Mouse (Mus musculus): ENCODE measurements around the gene Gm9745. TPM values are rescaled to one million over a fixed set of nuclear protein-coding genes. Genes with fewer than 3 reads are reported as not detected.
"Not testable (repeated sequence)": the region's sequence is repeated elsewhere in the genome, so short reads cannot be mapped to it uniquely, and the experiment has no call there.

Gene Gm9745
- polyA plus RNA-seq (2012; rRNA removed) = 0.20 TPM in 1 of 2 replicates, not detected in the other

DNA sequence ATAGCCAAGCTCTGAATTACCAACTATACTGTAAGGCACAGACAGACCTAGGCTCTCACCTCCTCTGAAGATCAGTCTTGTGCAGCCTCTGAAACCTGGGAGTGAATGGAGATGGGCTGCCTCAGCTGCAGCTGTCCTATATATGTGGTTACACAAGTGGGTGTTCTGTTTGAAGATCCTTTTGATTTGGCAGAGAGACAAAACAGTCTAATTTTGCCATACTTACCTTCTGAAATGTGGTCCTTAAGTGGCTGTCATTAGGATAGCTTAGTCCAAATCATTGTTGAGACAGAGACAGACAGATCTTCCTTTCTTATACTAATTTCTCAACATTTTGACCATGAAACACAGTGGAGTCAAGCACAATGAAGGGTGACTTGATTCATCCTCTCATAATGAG, at the start of gene Gm9745:
Gene Gm9745, minus strand, starts transcription at position 101 of the 400 bp plus-strand sequence.
- DNase-seq (ENCODE audit: low read depth) = not testable (repeated sequence)

DNA sequence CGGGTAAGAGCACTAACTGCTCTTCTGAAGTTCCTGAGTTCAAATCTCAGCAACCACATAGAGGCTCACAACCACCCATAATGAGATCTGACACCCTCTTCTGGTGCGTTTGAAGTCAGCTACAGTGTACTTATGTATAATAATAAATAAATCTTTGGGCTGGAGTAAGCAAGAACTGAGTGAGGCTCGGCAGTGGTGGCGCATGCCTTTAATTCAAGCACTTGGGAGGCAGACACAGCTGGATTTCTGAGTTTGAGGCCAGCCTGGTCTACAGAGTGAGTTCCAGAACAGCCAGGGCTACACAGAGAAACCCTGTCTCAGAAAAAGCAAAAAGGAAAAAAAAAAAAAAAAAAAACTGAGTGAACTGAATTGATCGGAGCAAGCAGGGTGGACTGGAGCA, 49.2 kb upstream of the Gm9745 start:
- DNase-seq (ENCODE audit: low read depth) = not testable (repeated sequence)

DNA sequence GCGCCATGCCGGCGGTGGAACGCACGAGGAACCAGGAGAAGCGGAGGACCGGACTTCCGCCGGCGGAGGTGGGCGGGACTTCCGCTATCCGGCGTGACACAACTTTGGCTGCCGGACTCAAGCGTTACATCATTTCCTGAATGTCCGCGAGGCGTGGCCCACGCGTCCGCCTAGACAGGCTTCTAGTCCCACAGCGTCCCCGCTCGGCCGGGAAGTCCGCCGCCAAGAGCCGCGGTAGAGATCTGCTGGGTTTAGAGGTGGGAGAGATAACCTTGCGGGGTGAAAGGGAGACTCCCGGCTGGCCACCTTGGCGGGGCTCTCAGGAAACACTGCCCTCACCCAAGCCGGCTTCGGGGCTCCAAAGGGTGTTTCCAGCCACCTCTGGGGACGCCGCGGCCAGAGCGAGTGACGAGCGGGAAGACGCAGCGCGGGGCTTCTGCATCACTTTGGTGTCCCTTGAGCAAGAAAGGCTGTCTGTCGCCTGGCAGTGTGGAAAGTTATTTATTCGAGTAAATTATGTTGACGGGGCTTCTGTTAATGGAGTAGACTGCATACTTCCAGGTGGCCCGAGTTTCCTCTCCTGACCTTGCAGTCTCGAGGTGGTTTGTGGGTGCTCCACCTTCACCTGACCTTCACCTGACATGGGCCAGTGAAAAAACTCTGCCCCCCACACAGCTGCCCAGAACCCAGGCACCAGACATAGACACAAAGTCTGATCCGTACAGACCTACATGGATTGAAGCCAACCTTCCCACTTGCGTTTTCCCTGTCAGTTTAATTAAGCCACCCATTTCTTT, 48.2 kb upstream of the Gm9745 start, which contains the start of gene Gtpbp4:
Gene Gtpbp4, minus strand, starts transcription at position 94 of the 797 bp plus-strand sequence.
- peak; percentile 62 for DNase-seq (ENCODE audit: low read depth)

DNA sequence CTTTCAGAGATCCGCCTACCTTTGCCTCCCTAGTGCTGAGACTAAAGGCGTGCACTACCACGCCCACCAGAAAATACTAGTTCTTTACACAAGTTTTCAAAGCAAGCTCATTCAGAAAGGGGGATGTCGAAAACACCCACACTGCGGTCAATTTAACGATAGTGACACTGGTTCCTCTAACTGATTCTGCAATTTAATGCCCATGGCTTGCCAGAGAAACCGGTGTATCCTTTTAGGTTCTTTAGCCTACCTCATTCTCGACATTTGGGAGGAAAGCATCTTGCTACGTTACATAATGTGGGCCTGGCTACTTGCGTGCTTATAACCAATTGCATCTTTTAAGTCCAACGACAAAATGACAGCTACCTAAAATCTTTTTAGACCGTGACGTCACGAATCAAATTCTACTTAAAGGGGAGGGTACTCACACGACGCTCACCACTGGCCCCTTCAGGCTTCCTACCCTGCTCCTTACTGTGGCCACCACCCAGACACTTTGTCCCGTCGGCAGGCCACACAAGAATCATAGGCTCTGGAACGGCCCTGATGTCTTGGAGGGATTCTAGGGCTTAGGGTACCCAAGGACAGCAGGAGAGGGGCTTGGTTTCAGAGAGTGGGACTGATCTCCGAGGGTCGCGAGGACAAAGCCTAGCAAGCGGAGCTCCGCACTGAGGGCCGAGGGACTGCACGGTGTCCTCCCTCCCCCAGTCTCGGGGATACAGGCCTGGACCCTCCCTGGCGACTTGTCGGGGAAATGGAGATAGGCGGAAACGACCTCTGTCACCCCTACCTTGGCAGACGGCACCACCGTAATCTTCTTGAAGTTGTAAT, 47.3 kb upstream of the Gm9745 start:
- no peak for DNase-seq (ENCODE audit: low read depth)

GRCm38 (mm10) chr13:8992231-8992630, 44.2 kb upstream of the Gm9745 start:
- no peak for DNase-seq (ENCODE audit: low read depth)

DNA sequence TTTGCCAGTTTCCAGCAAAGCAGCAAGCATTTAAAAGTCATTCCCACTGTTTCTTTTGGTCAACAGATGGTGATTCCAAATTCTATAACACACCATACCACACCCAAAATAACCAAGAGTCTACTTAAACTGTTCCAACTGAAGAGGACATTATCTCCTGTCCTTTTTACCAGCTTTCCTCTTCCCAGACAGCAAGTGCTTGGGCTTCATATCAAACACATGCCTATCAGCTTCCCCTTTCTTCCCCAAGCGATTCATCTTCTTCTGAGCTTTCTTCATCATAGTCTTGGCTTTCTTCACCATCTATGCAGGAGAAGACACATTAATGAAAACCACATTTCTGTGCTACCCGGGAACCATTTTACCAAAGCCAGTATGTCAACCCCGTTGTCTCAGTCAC, 24.9 kb upstream of the Gm9745 start:
- DNase-seq (ENCODE audit: low read depth) = no peak

DNA sequence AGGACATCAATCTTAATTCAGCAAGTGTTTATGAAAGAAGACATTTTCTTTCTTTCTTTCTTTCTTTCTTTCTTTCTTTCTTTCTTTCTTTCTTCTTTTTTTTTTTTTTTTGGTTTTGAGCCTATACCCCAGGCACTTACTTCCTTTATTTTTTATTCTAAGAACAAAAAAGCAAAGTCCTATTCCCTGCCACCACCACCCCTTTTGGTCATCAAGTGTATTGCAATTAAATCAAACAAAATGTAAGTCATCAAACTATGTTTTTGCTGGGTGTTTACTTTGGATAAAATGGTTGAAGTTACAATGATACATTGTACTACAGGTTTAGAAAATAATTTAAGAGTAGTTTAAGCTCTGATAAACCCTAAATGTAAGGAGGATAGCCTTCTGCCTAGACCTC, 24.3 kb upstream of the Gm9745 start:
- no peak for DNase-seq (ENCODE audit: low read depth)

DNA sequence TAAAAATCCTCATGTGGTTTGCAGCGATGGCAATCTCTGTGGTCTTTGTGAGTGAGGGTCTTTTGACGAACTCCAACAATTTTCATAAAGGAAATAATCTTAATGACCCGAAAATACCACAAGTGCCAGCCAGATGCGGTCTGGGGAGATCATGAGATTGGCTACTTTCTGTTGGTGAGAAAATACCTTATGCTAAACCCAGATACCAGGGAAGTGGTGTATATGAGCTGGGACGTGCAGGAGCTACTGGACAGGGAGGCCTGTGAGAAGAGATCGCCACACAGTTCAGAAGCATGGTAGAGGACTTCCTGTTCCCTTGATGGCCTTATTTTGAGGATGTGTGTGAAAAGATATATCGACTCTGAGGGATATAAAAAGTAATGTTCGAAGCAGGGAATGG, 19.7 kb upstream of the Gm9745 start:
- DNase-seq (ENCODE audit: low read depth) = no peak

DNA sequence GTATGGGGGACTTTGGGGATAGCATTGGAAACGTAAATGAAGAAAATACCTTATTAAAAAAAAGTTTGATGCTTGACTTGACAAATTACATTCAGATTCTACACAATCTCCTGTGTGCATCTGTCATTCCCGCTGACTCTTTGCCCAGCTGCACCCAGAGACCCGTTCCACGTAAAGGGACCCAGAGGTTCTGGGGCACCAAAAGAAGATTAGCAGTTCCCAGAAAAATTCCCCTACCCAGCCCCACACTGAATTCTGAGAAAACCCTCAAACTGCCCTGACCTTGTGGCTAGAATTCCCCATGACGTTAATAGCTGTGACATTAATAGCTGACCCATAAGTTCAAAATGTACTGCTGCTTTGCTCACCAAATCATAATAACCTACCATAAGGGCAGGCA, 17.2 kb upstream of the Gm9745 start:
- DNase-seq (ENCODE audit: low read depth) = no peak

DNA sequence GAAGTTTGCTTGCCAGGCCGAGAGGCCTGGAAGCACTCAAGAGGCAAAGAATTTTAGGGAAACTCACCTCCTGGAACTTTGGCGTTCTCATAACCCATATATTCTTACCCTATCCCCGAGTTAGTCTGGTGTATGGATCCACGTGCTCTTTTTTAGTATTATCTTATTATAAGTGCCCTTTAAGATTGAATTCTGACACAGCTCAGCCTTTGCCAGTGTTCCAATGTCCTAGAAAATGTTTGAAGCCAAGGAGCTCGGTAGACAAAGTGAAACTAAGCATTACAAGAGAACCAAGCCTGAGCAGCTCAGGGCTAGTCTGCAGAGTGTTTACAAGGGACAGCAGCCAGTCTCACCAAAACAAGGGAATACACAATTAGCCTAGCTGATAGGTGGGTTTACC, 14.2 kb upstream of the Gm9745 start:
- not testable (repeated sequence) for DNase-seq (ENCODE audit: low read depth)

DNA sequence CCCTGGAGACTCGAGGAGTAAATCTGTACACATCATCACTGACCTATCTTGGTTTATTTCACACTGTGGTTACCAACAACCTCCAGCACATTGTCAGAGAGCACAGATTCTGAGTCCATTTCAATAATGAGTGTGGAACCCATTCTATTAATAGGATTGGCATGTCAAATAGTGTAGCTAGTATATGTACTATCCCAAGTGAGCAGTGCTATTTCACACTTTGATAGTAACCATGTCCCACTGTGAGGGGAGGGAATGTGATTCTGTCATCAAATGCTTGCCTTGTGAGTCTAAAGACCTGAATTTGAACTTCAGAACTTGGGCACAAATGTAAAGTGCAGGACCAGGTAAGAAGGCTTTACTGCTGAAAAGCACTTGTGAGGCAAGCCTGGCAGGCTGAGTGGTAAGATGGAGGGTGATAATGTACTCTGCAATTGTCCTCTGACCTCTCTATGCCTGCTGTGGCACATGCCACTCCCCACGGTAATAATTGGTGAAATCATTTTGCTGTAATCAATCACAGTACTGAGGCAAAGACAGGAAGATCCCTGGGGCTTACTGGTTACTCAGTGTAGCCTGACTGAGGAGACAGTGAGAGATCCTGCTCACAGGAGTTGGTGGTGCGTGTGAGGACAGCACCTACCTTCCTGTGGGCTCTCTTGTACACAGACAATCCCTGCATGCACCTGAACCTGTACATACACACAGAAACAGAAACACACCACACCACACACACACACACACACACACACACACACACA, 13.3 kb upstream of the Gm9745 start:
- DNase-seq (ENCODE audit: low read depth) = peak; percentile 52

GRCm38 (mm10) chr13:8959554-8959953, 11.5 kb upstream of the Gm9745 start:
- not testable (repeated sequence) for DNase-seq (ENCODE audit: low read depth)

DNA sequence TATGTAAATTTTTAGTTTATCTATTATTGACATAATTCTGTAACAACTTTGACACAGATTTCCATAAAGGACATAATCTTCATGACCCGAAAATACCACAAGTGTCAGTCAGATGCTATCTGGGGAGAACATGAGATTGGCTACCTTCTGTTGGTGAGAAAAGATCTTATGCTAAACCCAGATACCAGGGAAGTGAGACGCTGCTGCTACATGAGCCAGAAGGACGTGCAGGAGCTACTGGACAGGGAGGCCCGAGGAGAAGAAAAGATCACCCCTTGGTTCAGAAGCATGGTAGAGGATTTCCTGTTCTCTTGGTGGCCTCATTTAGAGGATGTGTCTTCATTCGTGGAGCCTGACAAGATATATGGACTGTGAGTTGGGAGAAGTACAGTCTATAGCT, 11.0 kb upstream of the Gm9745 start:
- not testable (repeated sequence) for DNase-seq (ENCODE audit: low read depth)

GRCm38 (mm10) chr13:8956873-8957272, 8.8 kb upstream of the Gm9745 start:
- not testable (repeated sequence) for DNase-seq (ENCODE audit: low read depth)

GRCm38 (mm10) chr13:8955127-8955526, 7.1 kb upstream of the Gm9745 start:
- not testable (repeated sequence) for DNase-seq (ENCODE audit: low read depth)

GRCm38 (mm10) chr13:8952563-8952962, 4.5 kb upstream of the Gm9745 start, which contains the start of gene Idi2:
Idi2 (plus strand) TSS chr13:8952863.
- DNase-seq (ENCODE audit: low read depth) = not testable (repeated sequence)

DNA sequence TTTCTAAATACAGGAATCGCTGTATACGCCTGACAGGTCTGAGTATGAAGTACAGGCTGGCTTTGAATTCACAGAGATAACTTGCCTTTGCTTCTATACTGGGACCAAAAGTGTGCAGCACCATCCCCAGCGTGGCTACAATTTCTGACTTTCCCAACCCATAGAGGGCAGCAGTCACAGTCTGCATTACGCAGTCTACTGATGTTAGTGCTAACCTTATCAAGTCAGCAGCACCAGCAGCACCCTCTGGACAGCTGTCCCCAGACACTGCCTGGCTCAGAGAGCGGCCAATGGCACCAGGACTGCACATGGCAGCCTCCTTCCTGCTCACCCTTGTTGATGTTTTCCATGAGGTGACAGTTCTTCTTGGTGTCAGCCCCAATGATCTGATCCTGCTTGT, 4.2 kb downstream of the Gm9745 start:
- DNase-seq (ENCODE audit: low read depth) = not testable (repeated sequence)

DNA sequence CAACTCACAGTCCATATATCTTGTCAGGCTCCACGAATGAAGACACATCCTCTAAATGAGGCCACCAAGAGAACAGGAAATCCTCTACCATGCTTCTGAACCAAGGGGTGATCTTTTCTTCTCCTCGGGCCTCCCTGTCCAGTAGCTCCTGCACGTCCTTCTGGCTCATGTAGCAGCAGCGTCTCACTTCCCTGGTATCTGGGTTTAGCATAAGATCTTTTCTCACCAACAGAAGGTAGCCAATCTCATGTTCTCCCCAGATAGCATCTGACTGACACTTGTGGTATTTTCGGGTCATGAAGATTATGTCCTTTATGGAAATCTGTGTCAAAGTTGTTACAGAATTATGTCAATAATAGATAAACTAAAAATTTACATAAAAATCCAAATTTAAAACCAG, 6.3 kb downstream of the Gm9745 start:
- not testable (repeated sequence) for DNase-seq (ENCODE audit: low read depth)

- not testable (repeated sequence) for DNase-seq (ENCODE audit: low read depth)
Observed at GRCm38 (mm10) chr13:8941110-8941509, 6.9 kb downstream of the Gm9745 start.

GRCm38 (mm10) chr13:8937611-8938140, 10.4 kb downstream of the Gm9745 start:
- not testable (repeated sequence) for DNase-seq (ENCODE audit: low read depth)

GRCm38 (mm10) chr13:8933499-8933898, 14.5 kb downstream of the Gm9745 start:
- DNase-seq (ENCODE audit: low read depth) = no peak
